Mouse (Mus musculus): Measurements from ENCODE around the gene Oxt. TPM values are rescaled to one million over a fixed set of nuclear protein-coding genes. Genes with fewer than 3 reads are reported as not detected.

The Oxt gene
- polyA plus RNA-seq (2012; rRNA removed), result 0.45 TPM in 1 of 2 replicates, not detected in the other

DNA sequence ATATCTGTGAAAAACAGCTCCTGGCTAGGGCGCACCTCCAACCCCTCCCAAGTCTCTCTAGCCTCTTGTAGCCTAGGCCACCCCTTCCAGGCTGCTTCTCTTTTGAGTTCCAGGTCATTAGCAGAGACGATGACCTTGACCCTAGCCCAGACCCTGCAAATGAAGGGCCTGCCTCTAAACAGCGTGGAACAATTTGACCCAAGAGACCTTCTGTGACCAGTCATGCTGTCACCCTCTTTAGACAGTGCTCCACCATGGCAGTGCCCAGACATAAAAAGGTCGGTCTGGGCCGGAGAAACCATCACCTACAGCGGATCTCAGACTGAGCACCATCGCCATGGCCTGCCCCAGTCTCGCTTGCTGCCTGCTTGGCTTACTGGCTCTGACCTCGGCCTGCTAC lies at the start of gene Oxt:
Oxt (plus strand) TSS at position 301 of the 400 bp plus-strand sequence.

DNA sequence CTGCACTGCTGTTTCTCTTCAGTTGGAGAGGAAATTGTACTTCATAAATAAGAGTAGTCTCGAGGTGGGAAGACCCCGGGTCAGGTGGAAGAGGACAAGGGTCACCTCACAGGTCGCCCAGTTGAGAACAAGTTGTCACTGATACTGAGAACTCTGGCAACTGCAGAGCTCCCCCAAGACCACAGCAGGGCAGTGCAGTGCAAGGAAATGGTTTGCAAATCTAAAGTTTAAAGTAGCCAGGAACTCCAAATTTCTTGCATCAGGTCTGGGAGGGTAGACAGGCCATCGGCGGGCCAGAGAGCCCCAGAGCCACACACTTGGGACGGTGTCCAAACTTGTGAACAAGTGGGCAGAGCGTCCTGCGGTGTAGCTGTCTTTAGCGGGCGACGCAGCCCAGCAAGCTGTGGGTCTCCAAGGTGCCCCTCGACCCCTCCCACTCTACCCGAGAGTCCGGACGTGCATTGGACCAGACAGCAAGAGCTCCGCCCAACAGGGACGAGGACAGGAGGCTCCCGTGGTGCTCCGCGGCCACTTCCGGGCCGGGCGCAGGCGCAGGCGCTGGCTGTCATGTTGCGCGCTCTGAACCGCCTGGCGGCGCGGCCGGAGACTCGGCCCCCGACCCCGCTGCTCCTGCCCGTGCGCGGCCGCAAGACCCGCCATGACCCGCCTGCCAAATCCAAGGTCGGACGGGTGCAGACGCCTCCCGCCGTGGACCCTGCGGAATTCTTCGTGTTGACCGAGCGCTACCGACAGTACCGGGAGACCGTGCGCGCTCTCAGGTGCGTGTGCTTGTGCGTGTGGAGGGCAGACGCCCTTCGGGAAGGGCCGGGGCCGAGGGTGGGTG lies 12.5 kb upstream of the Oxt start, which contains the start of gene Mrps26:
Mrps26 (plus strand) TSS at position 531 of the 844 bp plus-strand sequence.

DNA sequence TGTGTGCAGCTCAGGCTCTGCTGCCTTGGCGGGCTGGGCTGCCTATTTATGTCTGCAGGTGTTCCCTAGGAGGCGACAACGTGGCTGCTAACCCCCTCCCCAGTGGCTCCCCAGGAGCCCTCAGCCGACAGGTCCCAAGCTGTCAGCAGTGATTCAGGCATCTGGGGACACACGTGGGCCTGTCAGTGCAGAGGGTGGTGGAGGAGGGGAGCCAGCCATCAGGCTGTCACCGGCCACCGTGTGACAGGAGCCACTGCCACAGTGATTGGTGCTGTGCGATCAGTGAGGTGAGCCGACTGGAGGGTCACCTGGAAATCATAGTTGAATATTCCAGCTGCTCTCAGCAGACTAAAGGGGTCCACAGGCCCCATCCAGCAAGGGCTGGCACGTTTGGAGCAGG lies 6.6 kb downstream of the Oxt start, which contains the start of gene Avp:
Avp (minus strand) TSS at position 3 of the 400 bp plus-strand sequence.

Other genes starting within 250 kb of the Oxt start
- gene Cpxm1, start 178.6 kb upstream of the Oxt start, polyA plus RNA-seq (2012; rRNA removed), result 22.4 and 46.7 TPM in 2 replicates
- gene Gm28372, start 170.9 kb upstream of the Oxt start, polyA plus RNA-seq (2012; rRNA removed), result not detected in 2 replicates
- not detected in 2 replicates for gene 1700020A23Rik, start 170.9 kb upstream of the Oxt start, polyA plus RNA-seq (2012; rRNA removed)
- gene Tmem239, start 169.7 kb upstream of the Oxt start, polyA plus RNA-seq (2012; rRNA removed), result not detected in 2 replicates
- gene Vps16, start 151.8 kb upstream of the Oxt start, polyA plus RNA-seq (2012; rRNA removed), result 160 and 172 TPM in 2 replicates
- gene Pced1a, start 151.5 kb upstream of the Oxt start, polyA plus RNA-seq (2012; rRNA removed), result 35.8 and 39.7 TPM in 2 replicates
- 120 and 125 TPM in 2 replicates for gene Ptpra, start 125.9 kb upstream of the Oxt start, polyA plus RNA-seq (2012; rRNA removed)
- gene Mrps26, start 12.4 kb upstream of the Oxt start, polyA plus RNA-seq (2012; rRNA removed), result 74.1 and 74.6 TPM in 2 replicates
- gene Avp, start 6.4 kb downstream of the Oxt start, polyA plus RNA-seq (2012; rRNA removed), result 1.7 and 2.7 TPM in 2 replicates
- gene Fastkd5, start 53.9 kb downstream of the Oxt start, polyA plus RNA-seq (2012; rRNA removed), result 5.3 and 6.4 TPM in 2 replicates
- 9.8 and 9.9 TPM in 2 replicates for gene Ubox5, start 53.9 kb downstream of the Oxt start, polyA plus RNA-seq (2012; rRNA removed)
- gene Lzts3, start 66.6 kb downstream of the Oxt start, polyA plus RNA-seq (2012; rRNA removed), result 27.5 and 29.7 TPM in 2 replicates
- gene Ddrgk1, start 88.5 kb downstream of the Oxt start, polyA plus RNA-seq (2012; rRNA removed), result 59.0 and 60.2 TPM in 2 replicates
- 94.1 and 106 TPM in 2 replicates for gene Itpa, start 91.4 kb downstream of the Oxt start, polyA plus RNA-seq (2012; rRNA removed)
- gene Slc4a11, start 121.3 kb downstream of the Oxt start, polyA plus RNA-seq (2012; rRNA removed), result 2.5 and 2.6 TPM in 2 replicates